Mouse (Mus musculus) v-Abl transformed pro-B cells (cell line): ENCODE data around the gene Srm.

Experiments
- in situ Hi-C, 2 experiments: fragments of 400-800 bp; cut with MboI; formaldehyde crosslinking; loops; one replicate each; pipeline ENCODE4 v1.15.1; 2025; ENCODE audit not compliant: unreplicated experiment in 2 of 2

The Srm gene

DNA sequence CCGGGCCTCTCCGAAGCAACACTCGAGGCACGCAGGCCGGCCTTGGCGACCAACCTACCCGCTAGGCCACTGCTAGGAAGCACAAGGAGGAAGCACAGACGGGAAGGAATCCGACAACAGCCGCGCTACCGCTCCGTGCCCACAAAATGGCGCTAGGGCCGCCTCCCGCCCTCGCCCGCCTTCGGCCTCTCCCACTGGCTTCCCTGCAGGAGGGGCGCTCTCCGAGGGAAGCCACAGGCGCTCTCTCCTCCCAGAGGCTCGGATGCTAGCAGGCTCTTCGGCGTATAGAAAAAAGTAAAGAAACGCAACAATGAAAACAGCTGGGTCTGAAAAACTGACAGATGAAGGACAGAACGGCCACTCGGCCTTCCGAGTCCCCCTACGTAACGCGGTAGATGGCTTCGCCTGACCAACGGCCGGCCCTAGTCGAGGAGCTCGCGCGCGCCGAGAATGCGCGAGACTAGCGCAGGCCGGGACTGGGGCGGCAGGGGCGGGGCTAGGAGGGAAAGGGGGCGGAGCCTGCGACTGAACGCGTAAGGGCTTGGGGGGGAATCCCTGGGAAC, 35.4 kb downstream of the Srm start, which contains the start of gene Tardbp:
TSS of gene Tardbp (minus strand) at position 397 of the 563 bp plus-strand sequence.
- in situ Hi-C loops = no loop called here

DNA sequence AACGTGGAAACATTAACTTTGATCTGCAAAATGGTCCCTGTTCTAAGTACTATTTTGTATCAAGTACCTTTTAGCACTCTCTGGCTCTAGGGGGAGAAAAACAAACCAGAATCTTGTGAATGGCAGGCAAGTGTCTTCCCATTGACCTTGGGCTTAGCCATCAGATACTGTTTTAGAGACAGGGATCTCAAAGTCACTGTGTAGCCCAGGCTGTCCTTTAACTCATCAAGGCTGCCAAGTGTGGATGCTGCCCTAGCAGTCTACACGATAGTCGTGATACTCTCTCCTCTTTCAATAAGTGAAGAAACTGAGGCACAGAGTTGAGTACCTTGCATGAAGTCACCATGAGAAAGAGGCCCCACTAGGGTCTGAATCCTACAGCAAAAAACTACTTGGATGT, 35.9 kb downstream of the Srm start:
- in situ Hi-C loops = no loop called here

DNA sequence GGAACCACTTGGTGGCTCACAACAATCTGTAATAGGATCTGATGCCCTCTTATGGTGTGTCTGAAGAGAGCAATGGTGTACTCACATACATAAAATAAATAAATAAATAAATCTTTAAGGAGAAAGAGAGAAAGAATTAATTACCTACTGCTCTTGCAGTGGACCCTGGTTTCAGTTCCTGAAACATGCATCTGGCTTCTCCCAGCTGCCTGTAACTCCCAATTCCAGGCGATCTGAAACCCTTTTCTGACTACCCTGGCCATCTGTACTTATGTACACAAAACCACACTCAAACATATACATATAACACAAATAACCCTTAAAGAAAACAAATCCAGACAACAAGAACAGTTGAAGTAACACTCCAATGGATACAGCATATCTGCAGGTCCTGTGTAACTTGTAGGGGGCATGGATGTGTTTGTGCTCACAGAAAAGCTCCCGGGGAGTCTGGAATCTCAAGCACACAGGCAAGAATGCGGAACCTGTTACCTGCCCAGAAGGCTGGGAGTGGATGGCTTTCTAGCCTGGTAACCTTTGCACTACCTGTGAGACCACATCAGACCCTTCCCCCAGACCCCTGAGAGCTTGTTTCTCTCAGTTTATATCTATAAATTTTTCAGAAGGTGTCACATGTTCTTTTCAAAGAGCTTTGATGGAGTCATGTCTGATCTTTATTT, 40.9 kb downstream of the Srm start:
- in situ Hi-C loops = no loop called here

DNA sequence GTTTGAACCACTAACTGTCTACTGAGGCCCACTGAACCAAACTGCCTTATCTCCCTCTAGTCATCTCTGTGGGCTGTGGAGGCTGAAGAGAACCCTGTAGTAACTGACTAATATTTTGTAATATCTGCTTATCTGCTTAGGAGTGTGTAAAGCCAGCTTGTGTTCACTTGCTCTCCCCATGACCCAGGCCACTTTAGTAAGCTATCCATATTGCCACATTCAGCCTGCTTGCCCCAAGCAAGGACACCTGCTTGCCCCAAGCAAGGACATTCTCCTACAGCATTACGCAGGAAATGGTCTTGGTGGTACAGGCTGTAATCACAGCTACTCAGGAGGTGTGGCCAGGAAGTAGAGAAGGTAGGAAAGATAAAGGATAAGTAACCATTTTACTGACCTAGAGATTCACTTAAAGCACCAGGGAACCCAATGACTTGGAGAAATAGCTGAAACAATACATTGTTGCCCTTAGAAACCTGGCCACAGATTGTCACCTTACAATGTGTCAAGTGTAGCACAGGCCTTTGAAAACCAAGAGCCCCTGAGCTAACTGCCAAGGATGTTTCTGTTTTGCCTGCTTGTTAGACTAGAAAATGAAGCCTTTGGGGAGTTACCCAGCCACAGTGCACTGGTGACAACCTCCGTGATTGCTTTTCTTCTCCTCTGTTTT, 42.2 kb downstream of the Srm start:
- in situ Hi-C loops = no loop called here

DNA sequence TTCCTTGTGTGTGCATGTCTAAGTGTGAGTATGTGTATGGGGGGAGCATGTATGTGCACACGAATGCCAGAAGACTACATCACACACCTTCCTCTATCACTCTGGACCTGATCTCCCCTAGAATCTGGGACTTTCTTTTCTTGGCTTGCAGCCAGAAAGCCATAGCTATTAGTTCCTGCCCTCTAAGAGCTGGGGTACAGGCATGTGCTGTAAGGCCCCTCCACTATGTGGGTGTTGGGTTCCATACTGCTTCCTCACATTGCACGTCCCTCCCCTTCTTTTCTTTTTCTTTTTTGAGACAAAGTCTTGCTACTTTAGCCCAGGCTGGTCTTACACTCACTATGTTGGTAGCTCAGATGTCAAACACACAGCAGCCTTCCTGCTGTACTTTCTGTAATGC, 44.0 kb downstream of the Srm start:
- in situ Hi-C loops = no loop called here

DNA sequence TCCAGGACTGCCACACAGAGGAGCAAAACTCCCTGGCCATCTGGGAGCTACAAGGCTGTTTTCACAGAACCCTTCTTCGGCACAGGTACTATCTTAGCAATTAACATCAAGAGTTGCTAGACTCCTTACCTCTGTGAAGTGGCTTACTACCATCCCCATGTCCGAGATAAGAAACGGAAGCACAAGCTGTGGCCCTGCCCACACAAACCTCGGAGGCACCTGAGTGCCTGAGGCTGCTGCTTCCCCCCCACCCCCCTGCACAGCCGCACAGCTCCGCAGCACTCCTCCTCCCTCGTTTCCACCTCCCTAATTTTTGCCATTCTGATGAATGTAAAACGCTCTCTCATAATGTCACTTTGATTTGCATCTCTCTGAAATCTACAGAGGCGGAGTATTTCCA, 47.0 kb downstream of the Srm start:
- in situ Hi-C loops = no loop called here

DNA sequence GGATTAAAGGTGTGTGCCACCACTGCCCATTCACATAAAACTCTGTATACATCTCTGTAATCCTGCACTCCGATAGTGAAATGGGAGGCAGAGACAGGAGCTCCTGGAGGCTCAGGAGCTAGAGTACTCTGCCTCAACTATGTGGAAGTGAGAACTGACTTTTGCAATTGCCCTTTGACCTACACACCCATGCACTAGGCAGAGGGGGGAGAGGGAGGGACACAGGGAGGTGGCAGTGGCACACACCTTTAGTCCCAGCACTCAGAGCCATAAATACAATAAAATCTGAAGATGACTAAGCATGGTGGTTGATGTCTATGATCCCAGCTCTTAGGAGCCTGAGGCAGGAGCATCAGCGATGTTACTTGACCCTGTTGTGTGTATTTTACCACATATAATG, 48.2 kb downstream of the Srm start:
- in situ Hi-C loops = no loop called here

DNA sequence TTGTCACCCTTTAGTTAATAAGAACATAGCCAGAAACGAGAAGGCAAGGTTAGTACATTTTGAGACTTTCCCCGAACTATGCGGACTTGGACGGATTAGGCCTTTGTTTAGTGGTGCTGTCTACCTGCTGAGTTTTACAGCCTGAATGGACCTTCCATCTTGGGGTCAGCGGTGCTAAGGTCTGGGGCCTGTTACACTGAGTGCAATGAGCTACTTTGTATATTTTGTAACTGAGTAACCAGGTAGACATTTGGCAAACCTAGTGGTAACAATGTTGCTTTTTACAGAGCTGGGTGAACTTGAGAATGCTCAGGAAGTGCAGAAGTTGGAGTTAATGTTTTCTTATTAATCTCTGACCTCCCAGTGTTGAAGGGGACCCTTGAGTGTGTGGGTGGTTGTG, 49.8 kb downstream of the Srm start:
- in situ Hi-C loops = no loop called here

DNA sequence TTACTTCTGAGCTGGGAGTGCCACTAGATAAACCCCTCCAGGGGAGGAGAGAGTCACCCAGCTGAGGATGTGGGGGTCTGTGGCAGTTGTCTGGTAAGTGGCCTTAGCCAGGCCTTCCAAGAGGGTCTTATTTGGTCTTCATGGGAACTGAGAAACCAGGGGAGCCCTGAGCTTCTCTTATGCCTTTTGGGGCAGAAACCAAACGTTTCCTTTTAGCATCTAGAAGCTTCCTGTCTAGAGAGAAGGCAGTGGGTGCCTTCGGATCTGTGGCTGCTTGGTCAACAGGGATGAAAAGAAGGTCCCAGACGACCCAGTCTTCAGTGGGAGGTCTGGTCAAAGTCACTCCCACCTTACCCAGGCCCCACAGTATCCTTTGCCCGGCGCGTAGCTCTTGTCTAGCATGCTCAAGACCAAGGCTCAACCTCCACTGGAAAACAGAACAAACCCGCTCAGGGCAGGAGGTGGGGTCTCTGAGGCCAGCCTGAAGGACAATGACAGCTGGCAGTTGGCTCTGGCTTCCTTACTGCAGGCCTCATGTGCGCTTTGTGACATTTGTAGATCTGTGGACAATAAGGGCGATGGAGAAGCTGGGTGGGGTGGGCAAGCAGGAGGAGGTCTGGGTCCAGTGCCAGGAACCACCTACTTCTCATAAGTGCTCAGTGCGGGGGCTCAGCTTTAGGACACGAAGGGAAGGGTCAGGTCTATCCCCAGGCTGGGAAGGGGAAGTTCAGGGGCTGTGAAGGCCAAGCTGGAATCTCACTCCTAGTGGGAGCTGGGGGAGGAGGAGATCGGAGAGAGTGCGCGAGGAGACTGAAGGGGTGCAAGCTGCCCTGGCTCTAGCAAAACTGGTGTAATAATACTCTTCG, 52.2 kb downstream of the Srm start, which contains the start of gene Gm572:
TSS of gene Gm572 (plus strand) at position 27 of the 866 bp plus-strand sequence.
- in situ Hi-C loops = no loop called here

DNA sequence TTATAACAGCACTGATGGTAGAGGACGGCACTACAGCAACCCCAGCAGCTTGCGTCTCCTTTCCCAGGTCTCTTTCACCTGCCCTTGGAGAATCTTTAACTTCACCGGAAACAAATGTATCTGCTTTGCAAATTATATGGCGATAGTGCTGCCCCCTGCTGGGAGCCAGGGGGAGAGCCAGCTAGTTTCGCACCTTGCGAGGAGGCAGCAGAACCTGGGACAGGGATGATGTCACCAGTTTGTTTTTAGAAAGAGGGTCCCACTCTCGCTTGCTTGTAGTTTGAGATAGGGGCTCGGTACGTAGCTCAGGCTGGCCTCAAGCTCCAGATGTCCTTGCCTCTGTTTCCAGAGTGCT, 52.8 kb downstream of the Srm start:
- in situ Hi-C loops = no loop called here
